Mouse (Mus musculus) MEL (cell line): Measurements from ENCODE around the gene Zscan21. TPM values are rescaled to one million over a fixed set of nuclear protein-coding genes. Genes with fewer than 3 reads are reported as not detected.
"Not testable (repeated sequence)": the region's sequence is repeated elsewhere in the genome, so short reads cannot be mapped to it uniquely, and the experiment has no call there.

Experiments
- DNase-seq: peaks from one replicate; pipeline ENCODE4 v3.0.0; 2011; ENCODE audit warnings: low read depth, low spot score
- H3K27ac ChIP-seq: 2 replicates; pipeline ENCODE4 v1.5.1; 2012; ENCODE audit warnings: low read depth, mild to moderate bottlenecking, control low read depth, low read length, moderate library complexity; ENCODE audit not compliant: control insufficient read depth
- H3K27me3 ChIP-seq, 2 experiments: fragments of 150-350 bp in 1 of 2; sonication (generic) in 1 of 2; 2 replicates each; pipeline ENCODE4 v1.6.1; 2012; ENCODE audit warnings: low read length in 2 of 2, mild to moderate bottlenecking in 2 of 2, improper control_type of control experiment in 1 of 2, moderate library complexity in 1 of 2; ENCODE audit not compliant: insufficient read depth in 2 of 2, control insufficient read depth in 1 of 2
- H3K36me3 ChIP-seq, 2 experiments: 2 replicates each; pipeline ENCODE4 v1.6.1; 2012 to 2014; ENCODE audit warnings: low read length in 2 of 2, improper control_type of control experiment in 1 of 2, inconsistent platforms in 1 of 2, mild to moderate bottlenecking in 1 of 2; ENCODE audit not compliant: insufficient read depth in 2 of 2, control insufficient read depth in 1 of 2
- H3K4me1 ChIP-seq, 2 experiments: fragments of 150-350 bp in 1 of 2; sonication (generic) in 1 of 2; 2 replicates each; pipeline ENCODE4 v1.6.1; 2012; ENCODE audit warnings: low read length in 2 of 2, improper control_type of control experiment in 1 of 2, mild to moderate bottlenecking in 1 of 2; ENCODE audit not compliant: insufficient read depth in 2 of 2, control insufficient read depth in 1 of 2
- H3K4me3 ChIP-seq, 2 experiments: fragments of 150-350 bp in 1 of 2; sonication (generic) in 1 of 2; 2 replicates each; pipeline ENCODE4 v1.5.1; 2012; ENCODE audit warnings: low read depth in 2 of 2, low read length in 2 of 2, mild to moderate bottlenecking in 2 of 2, moderate library complexity in 2 of 2, control low read depth in 1 of 2, improper control_type of control experiment in 1 of 2; ENCODE audit not compliant: control insufficient read depth in 1 of 2, insufficient read depth in 1 of 2
- H3K79me2 ChIP-seq: 2 replicates; pipeline ENCODE4 v1.6.1; 2012; ENCODE audit warnings: mild to moderate bottlenecking, low read length, moderate library complexity; ENCODE audit not compliant: control insufficient read depth, poor library complexity, insufficient read depth
- H3K9ac ChIP-seq: 2 replicates; pipeline ENCODE4 v1.6.1; 2012; ENCODE audit warnings: low read depth, mild to moderate bottlenecking, control low read depth, low read length, moderate library complexity; ENCODE audit not compliant: control insufficient read depth, poor library complexity, severe bottlenecking
- H3K9me3 ChIP-seq: fragments of 150-350 bp; sonication (generic); replicated peaks from 2 replicates; pipeline ENCODE4 v1.6.1; 2012; ENCODE audit warnings: mild to moderate bottlenecking, low read length, improper control_type of control experiment, moderate library complexity; ENCODE audit not compliant: insufficient read depth
- BHLHE40 ChIP-seq: IDR thresholded peaks from 2 replicates; pipeline ENCODE4 v1.6.1; 2012; ENCODE audit warnings: low read depth, mild to moderate bottlenecking, inconsistent platforms, low read length, improper control_type of control experiment, borderline replicate concordance
- CHD1 ChIP-seq: IDR thresholded peaks from 2 replicates; pipeline ENCODE4 v1.6.1; 2012; ENCODE audit warnings: low read depth, mild to moderate bottlenecking, inconsistent platforms, low read length, improper control_type of control experiment
- CHD2 ChIP-seq: IDR thresholded peaks from 2 replicates; pipeline ENCODE4 v1.6.1; 2011; ENCODE audit warnings: low read length, improper control_type of control experiment
- CTCF ChIP-seq, 3 experiments: IDR thresholded peaks in 2 of 3; conservative IDR thresholded peaks in 1 of 3; 2 replicates each; pipeline ENCODE4 v1.5.1; 2011 to 2012; ENCODE audit warnings: low read length in 3 of 3, low read depth in 2 of 3, mild to moderate bottlenecking in 2 of 3, improper control_type of control experiment in 1 of 3, inconsistent platforms in 1 of 3, mixed read lengths in 1 of 3, moderate library complexity in 1 of 3; ENCODE audit not compliant: control insufficient read depth in 1 of 3, insufficient read depth in 1 of 3, poor library complexity in 1 of 3, severe bottlenecking in 1 of 3
- ELF1 ChIP-seq: IDR thresholded peaks from 2 replicates; pipeline ENCODE4 v1.6.1; 2014; ENCODE audit warnings: low read depth, mild to moderate bottlenecking, inconsistent platforms, low read length, improper control_type of control experiment, moderate library complexity
- ETS1 ChIP-seq: IDR thresholded peaks from 2 replicates; pipeline ENCODE4 v1.6.1; 2012; ENCODE audit warnings: low read depth, mild to moderate bottlenecking, inconsistent platforms, low read length, improper control_type of control experiment, moderate library complexity
- GATA1 ChIP-seq: IDR thresholded peaks from 2 replicates; pipeline ENCODE4 v1.6.1; 2011; ENCODE audit warnings: low read depth, low read length, improper control_type of control experiment
- MAX ChIP-seq: IDR thresholded peaks from 2 replicates; pipeline ENCODE4 v1.6.1; 2011; ENCODE audit warnings: low read length, improper control_type of control experiment
- MAZ ChIP-seq: IDR thresholded peaks from 2 replicates; pipeline ENCODE4 v1.6.1; 2012; ENCODE audit warnings: low read depth, mild to moderate bottlenecking, inconsistent platforms, low read length, improper control_type of control experiment
- MXI1 ChIP-seq: IDR thresholded peaks from 2 replicates; pipeline ENCODE4 v1.6.1; 2011; ENCODE audit warnings: mild to moderate bottlenecking, low read depth, low read length, improper control_type of control experiment
- MYB ChIP-seq: IDR thresholded peaks from 2 replicates; pipeline ENCODE4 v1.6.1; 2011; ENCODE audit warnings: mild to moderate bottlenecking, low read depth, low read length, improper control_type of control experiment
- MYC ChIP-seq: IDR thresholded peaks from 2 replicates; pipeline ENCODE4 v1.6.1; 2011; ENCODE audit warnings: low read depth, mild to moderate bottlenecking, low read length, improper control_type of control experiment, moderate library complexity
- NELFE ChIP-seq: IDR thresholded peaks from 2 replicates; pipeline ENCODE4 v1.6.1; 2011; ENCODE audit warnings: low read depth, low read length, improper control_type of control experiment
- POLR2AphosphoS5 ChIP-seq: IDR thresholded peaks from 2 replicates; pipeline ENCODE4 v1.6.1; 2012; ENCODE audit warnings: low read depth, borderline replicate concordance, mild to moderate bottlenecking, inconsistent platforms, low read length, moderate library complexity, mixed read lengths
- RCOR1 ChIP-seq: IDR thresholded peaks from 2 replicates; pipeline ENCODE4 v1.6.1; 2012; ENCODE audit warnings: low read depth, mild to moderate bottlenecking, inconsistent platforms, low read length, improper control_type of control experiment
- SIN3A ChIP-seq: IDR thresholded peaks from 2 replicates; pipeline ENCODE4 v1.6.1; 2012; ENCODE audit warnings: low read length, improper control_type of control experiment, inconsistent platforms
- SMC3 ChIP-seq: IDR thresholded peaks from 2 replicates; pipeline ENCODE4 v1.6.1; 2011; ENCODE audit warnings: low read depth, low read length, improper control_type of control experiment
- TAL1 ChIP-seq: IDR thresholded peaks from 2 replicates; pipeline ENCODE4 v1.6.1; 2012; ENCODE audit warnings: mild to moderate bottlenecking, inconsistent platforms, low read length, moderate library complexity, mixed read lengths
- TBP ChIP-seq: IDR thresholded peaks from 2 replicates; pipeline ENCODE4 v1.8.0; 2011; ENCODE audit warnings: low read depth, low read length, improper control_type of control experiment
- TCF12 ChIP-seq: IDR thresholded peaks from 2 replicates; pipeline ENCODE4 v1.6.1; 2014; ENCODE audit warnings: low read depth, mild to moderate bottlenecking, inconsistent platforms, low read length, improper control_type of control experiment, moderate library complexity
- USF2 ChIP-seq, 2 experiments: IDR thresholded peaks; 2 replicates each; pipeline ENCODE4 v1.6.1; 2011 to 2012; ENCODE audit warnings: improper control_type of control experiment in 2 of 2, low read length in 2 of 2, borderline replicate concordance in 1 of 2, inconsistent platforms in 1 of 2, low read depth in 1 of 2, mild to moderate bottlenecking in 1 of 2; ENCODE audit not compliant: insufficient read depth in 1 of 2
- ZNF384 ChIP-seq: IDR thresholded peaks from 2 replicates; pipeline ENCODE4 v1.6.1; 2012; ENCODE audit warnings: low read depth, mild to moderate bottlenecking, inconsistent platforms, low read length, improper control_type of control experiment
- polyA plus RNA-seq, 2 experiments: library from polyadenylated mRNA; stranded (reverse) in 1 of 2; unstranded in 1 of 2; fragments of >175 nt in 1 of 2; fragments of >200 nt in 1 of 2; gene quantifications; 2 replicates each; pipeline versions ENCODE4 v1.2.1 to v1.2.4; 2012; ENCODE audit warnings: low replicate concordance in 2 of 2, low read depth in 1 of 2; ENCODE audit not compliant: insufficient read length in 2 of 2, insufficient read depth in 1 of 2, missing spikeins in 1 of 2
- total RNA-seq: library from RNA; depleted of rRNA; stranded (reverse); fragments of 300-350 nt; gene quantifications from 2 replicates; pipeline ENCODE4 v1.2.3, GENCODE M21; 2012

The Zscan21 gene
- total and polyA plus RNA-seq, 3 experiments, result 9.0 to 10.5 TPM; not detected in 1

DNA sequence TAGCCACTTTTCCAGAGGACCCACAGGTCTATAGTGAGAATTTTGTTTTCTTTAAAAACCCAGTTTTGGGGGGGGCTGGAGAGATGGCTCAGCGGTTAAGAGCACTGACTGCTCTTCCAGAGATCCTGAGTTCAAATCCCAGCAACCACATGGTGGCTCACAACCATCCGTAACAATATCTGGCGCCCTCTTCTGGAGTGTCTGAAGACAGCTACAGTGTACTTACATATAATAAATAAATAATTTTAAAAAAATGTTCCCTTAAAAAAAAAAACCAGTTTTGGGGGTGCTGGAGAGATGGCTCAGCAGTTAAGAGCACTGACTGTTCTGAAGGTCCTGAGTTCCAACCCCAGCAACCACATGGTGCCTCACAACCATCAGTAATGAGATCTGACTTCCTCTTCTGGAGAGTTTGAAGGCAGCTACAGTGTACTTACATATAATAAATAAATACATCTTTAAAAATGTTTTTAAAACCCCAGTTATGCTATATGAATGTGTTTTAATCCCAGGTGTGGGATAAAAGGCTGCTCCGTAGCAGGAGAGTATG, 6.8 kb upstream of the Zscan21 start:
- not testable (repeated sequence) for H3K9me3 ChIP-seq, H3K4me1 ChIP-seq, H3K4me3 ChIP-seq
- DNase-seq, result peak; percentile 73
- peak overlapping the region; percentile 40 for H3K9ac ChIP-seq
- TF ChIP-seq CTCF (IDR thresholded peaks at IDR 0.05 in 2 of 3, conservative IDR thresholded peaks at IDR 0.05 in 1 of 3; ENCODE audit: control insufficient read depth in 1 of 3, insufficient read depth in 1 of 3, low read depth in 2 of 3, low read length in 3 of 3, poor library complexity in 1 of 3, severe bottlenecking in 1 of 3), result 0 out of 6 replicates have a peak, but pooled peaks of 1 of the 3 experiments have one; percentile 5
- 0 out of 2 replicates have a peak, but pooled peaks have one; percentile 16 for TF ChIP-seq MAZ
- 0 out of 2 replicates have a peak, but pooled peaks have one; percentile 10 for TF ChIP-seq ETS1
- peak; percentile 37; the same call in 1 of the 2 replicates for TF ChIP-seq MAX
- TF ChIP-seq ZNF384, result peak; percentile 69
- 0 out of 2 replicates have a peak, but pooled peaks have one; percentile 51 for TF ChIP-seq MXI1
- TF ChIP-seq MYC, result peak; percentile 59; the same call in 1 of the 2 replicates
- TF ChIP-seq, all 39 proteins: peak for 7; not testable (repeated sequence) for 32
- Histone ChIP-seq H3K27ac (peak overlapping the region; percentile 55), H3K36me3 (peaks cover 0 to 10% of the 10 kb centered on the region in 2 experiments; a peak in 2 of 4 replicates)
- H3K79me2 ChIP-seq, H3K27me3 ChIP-seq: not testable (repeated sequence)

- Histone ChIP-seq H3K4me1 (peaks cover 4 to 8% of the 10 kb centered on the region in 2 experiments; a peak in 3 of 4 replicates), H3K9ac (peak overlapping the region; percentile 82), H3K9me3 (no peaks in the 10 kb centered on the region), H3K27me3 (no peaks in the 10 kb centered on the region), H3K27ac (peak overlapping the region; percentile 83), H3K36me3 (peaks cover 0 to 12% of the 10 kb centered on the region in 2 experiments; a peak in 2 of 4 replicates), H3K79me2 (peaks cover 3% of the 10 kb centered on the region), H3K4me3 (peak overlapping the region; percentile 58 to 92)
- TF ChIP-seq MYB (0 out of 2 replicates have a peak, but pooled peaks have one; percentile 20), MXI1 (no peak; the same call in 1 of the 2 replicates), CHD1 (0 out of 2 replicates have a peak, but pooled peaks have one; percentile 64), TAL1 (no peak)
- DNase-seq, result peak; percentile 58
These were observed 704 bp downstream of the Zscan21 start for GRCm38 (mm10) chr5:138117199-138118015.

DNA sequence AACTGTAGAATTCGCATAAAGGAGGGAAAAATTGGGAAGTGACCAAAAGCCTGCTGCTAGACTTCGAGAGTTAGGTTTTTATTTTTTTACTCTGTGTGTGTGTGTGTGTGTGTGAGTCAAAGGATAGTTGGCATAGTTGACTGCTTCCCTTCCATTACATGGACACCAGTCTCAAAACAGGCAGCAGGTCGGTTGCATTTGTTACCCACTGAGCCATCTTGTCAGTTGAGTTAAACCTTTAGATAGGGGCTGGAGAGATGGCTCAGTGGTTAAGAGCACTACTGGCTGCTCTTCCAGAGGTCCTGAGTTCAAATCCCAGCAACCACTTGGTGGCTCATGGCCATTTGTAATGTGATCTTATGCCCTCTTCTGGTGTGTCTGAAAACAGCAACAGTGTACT, 1.3 kb downstream of the Zscan21 start:
- Histone ChIP-seq H3K9me3 (no peaks in the 10 kb centered on the region), H3K4me3 (peak overlapping the region; percentile 58 to 92), H3K36me3 (peaks cover 0 to 12% of the 10 kb centered on the region in 2 experiments; a peak in 2 of 4 replicates)
- TF ChIP-seq CTCF (IDR thresholded peaks at IDR 0.05 in 2 of 3, conservative IDR thresholded peaks at IDR 0.05 in 1 of 3; ENCODE audit: control insufficient read depth in 1 of 3, insufficient read depth in 1 of 3, low read depth in 2 of 3, low read length in 3 of 3, poor library complexity in 1 of 3, severe bottlenecking in 1 of 3) (peak in 1 of 3 experiments; percentile 17; a peak in 1 of 6 replicates), ZNF384 (no peak), GATA1 (no peak), USF2 (IDR thresholded peaks at IDR 0.05; ENCODE audit: borderline replicate concordance in 1 of 2, insufficient read depth in 1 of 2, low read depth in 1 of 2, low read length in 2 of 2) (no peak), TBP (peak; percentile 86), SIN3A (no peak), POLR2AphosphoS5 (no peak), MAZ (no peak), BHLHE40 (no peak), MXI1 (no peak), TCF12 (no peak), CHD2 (no peak), SMC3 (no peak), MYB (no peak), ELF1 (no peak), NELFE (no peak), RCOR1 (no peak)
- TF ChIP-seq, all 39 proteins: peak for 2
- Histone ChIP-seq H3K9ac (no peak overlapping the region), H3K27me3 (no peaks in the 10 kb centered on the region), H3K4me1 (peaks cover 4 to 8% of the 10 kb centered on the region in 2 experiments; a peak in 3 of 4 replicates), H3K79me2 (peaks cover 3% of the 10 kb centered on the region), H3K27ac (no peak overlapping the region)
- peak; percentile 34 for DNase-seq
